Mouse (Mus musculus) regulatory T cell (primary cell): ENCODE data around the gene Zfp420.

Source experiments
- in situ Hi-C: fragments of 300-600 bp; cut with MboI, MseI; formaldehyde crosslinking; loops from one replicate; pipeline ENCODE4 v1.15.1; 2025; ENCODE audit warnings: high pct_unique_total_duplicates

Zfp420 gene

DNA sequence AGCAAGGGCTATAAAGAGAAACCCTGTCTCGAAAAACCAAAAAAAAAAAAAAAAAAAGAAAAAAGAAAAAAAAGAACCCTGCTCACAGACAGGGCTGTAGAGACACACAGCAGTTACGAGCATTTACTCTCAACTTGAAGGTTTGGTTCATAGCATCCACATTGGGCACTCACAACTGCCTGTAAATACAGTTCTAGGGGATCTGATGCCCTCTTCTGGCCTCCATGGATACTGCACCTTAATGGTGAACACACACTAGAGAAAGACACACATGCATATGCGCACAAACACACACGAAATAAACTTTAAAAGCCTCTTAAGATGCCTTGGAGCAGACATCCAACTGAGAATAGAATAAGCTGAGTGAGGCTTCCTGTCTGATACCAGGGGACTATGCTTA is 38.6 kb downstream of the Zfp420 start:
- in situ Hi-C loops, result no loop called here

DNA sequence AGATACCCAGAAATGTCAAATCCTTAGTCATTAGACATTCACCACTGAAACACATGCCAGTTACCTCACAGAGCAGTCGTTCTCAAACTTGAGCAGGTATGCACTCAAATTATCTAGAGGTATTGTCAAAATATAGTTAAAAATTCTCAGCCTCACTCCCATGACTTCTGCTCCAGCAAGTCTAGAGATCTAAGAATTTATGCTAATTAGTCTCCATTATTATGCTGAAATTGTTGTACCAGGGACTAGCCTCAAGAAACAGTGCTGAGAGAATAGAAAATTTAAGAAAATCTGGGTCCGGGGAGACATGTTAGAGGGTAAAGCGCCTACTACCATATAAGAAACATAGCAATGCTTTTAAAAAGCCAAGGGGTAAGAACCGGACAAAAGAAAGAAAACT is 44.3 kb downstream of the Zfp420 start:
- in situ Hi-C loops, result loop anchor here (10.0 kb wide), 1 partner anchor 49 kb away; the partner anchor contains the start of genes Zfp420 and Zfp940

DNA sequence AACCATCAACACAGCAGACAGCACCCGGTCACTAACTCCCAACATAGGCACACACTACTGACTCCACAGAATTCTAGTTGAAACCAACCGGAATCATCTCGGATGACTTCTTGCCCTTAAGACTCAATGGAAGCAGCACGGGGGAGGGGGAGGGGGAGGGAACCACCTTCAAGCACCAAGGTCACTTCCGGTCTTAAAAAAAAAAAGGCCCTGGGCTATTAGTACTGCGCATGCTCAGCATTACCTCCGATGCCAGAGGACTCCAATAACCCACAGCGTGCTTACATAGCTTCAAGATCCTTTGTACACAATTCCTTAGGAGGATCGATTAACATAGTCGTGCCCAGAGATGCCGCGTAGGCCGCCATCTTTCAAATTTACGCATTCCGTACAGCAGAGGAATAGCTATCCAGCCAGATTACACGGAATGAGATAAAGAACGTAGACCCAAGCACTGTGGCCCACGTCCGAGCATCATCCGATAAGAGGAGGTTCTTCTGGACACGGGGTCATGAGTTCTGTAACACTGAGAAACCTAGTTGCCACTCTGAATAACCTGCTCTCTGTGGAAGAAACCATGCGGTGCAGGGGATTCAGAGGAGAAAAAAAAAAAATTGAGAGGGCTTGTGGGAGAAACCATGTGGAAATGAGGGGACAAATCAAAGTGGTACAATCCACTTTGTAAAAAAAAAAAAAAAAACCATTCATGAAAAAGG is 46.3 kb downstream of the Zfp420 start, which contains the start of gene Zfp27:
TSS of gene Zfp27 (minus strand) at position 607 of the 716 bp plus-strand sequence.
- in situ Hi-C loops, result loop anchor here (10.0 kb wide), 1 partner anchor 51 kb away; the partner anchor contains the start of genes Zfp420 and Zfp940

DNA sequence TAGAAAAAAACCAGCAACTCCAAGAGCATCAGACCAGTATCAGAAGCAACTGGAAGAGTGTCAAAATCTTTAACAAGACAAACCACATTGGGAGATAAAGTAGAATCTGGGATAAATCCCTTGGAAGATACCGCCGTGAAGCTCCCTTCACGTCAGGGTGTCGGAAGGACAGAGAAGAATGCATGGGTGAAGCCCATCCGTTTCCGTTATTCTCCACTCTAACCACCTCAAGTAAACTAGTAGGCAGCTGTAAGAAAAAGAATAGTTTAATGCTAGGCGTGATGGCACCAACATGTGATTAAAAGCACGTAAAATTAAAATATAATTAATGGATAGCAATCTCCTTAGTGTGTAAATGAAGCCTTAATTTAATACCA is 46.9 kb downstream of the Zfp420 start:
- in situ Hi-C loops, result loop anchor here (10.0 kb wide), 1 partner anchor 52 kb away; the partner anchor contains the start of genes Zfp420 and Zfp940

- in situ Hi-C loops, result loop anchor here (10.0 kb wide), 1 partner anchor 52 kb away; the partner anchor contains the start of genes Zfp420 and Zfp940
These were observed 47.4 kb downstream of the Zfp420 start for GRCm38 (mm10) chr7:29907206-29907605.

DNA sequence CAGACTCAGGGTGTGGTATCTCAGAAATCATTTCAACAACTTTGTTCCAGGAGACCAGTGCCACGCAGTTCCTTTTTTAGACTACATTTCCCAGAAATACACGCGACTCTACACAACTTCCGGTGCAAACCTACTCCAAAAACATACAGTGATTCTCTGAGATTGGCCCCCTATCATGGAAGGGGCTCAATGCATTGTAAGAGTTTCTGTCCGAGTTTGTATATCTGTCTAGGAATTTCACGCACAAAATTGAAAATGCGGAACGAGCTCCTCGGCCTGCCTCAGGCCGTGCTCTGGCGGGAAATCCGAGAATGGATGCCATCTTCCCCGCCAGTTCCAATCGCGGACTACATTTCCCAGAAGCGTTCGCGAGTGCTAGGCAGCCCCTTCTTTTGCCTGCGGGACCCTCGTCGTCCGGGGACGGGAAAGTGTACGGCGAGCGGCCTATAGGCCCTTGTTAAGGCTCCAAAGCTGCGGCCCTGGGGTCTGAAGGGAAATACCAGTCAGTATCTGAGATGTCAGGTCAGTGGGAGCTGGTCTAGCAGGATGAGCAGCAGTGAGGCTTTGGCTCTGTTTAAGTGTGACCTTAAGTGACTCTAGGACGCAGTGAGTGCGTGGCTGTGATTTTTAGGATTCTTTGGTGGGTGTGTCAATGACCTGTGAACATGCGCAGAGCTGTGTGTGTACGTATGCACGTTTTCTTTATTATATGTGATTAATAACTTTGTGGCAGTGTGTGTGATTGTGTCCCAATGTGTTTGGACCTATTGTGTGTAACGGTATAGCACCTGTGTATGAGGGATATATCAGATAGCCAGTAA is 48.6 kb downstream of the Zfp420 start, which contains the start of gene Zfp383:
TSS of gene Zfp383 (plus strand) at position 94 of the 821 bp plus-strand sequence.
- in situ Hi-C loops, result loop anchor here (10.0 kb wide), 1 partner anchor 54 kb away; the partner anchor contains the start of genes Zfp420 and Zfp940

GRCm38 (mm10) chr7:29910252-29910651 is 50.5 kb downstream of the Zfp420 start:
- in situ Hi-C loops, result no loop called here

DNA sequence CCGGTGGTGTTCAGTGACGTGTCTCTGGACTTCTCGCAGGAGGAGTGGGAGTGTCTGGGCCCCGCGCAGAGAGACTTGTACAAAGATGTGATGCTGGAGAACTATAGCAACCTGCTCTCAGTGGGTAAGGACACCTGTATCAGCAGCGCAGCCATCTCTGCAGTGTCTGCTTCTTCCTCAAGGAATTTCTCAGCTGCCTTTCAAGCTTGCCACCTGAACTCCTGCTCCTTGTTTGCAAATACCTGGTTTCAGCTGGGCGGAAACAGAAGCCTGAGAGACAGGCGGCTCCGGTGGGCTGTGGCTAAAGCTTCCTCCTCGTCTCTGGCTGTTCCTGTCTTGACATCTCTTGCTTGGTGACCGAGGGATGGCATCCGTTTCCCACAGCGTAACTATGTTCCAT is 52.4 kb downstream of the Zfp420 start:
- in situ Hi-C loops, result no loop called here

GRCm38 (mm10) chr7:29917371-29918061 is 57.7 kb downstream of the Zfp420 start:
- in situ Hi-C loops, result no loop called here

- in situ Hi-C loops, result no loop called here
These were observed 58.3 kb downstream of the Zfp420 start for GRCm38 (mm10) chr7:29918062-29918453.

DNA sequence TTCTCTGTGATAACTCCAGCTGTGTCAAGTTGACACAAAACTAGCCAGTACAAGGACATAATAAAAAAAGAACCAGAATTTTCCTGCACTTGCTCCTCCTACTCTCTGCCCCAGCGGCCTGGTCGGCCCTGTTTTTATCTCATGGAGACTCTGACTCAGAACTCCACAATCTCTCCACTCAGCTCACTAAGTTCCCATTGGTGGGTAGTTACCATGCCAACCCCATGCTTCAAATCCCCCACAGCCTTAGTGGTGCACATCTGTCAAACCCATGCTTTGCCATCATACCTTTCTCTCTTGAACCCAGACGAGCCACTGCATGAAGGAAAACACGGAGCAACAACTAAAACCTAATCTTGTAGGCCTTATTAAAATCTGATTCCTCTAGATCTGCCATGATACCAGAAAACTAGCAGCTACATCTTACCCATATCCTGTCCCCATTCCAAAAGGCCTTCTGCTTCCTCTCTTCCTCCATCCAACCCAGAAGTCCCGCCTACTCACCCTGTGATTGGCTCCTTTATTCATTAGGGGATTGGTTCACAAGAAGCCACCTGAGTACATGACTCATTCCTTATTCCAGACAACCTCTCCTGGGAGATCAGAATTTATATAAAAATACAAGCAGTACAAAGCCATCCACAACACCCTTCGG is 61.8 kb downstream of the Zfp420 start:
- in situ Hi-C loops, result no loop called here

DNA sequence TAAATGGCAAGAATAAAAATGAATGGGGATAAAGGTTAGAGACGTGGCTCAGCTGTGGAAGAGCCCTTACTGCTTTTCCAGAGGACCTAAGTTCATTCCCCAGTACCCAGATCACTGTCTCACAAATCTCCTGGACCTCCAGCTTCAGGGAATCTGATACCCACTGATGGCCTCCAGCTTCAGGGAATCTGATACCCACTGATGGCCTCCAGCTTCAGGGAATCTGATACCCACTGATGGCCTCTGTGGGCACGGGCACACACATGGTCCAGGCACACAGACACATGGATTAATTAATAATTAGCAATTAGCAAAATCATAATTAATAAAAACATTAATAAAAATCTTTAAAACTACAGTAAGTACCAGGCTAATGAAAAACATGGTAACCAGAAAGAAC is 63.0 kb downstream of the Zfp420 start:
- in situ Hi-C loops, result no loop called here
